Mouse (Mus musculus): ENCODE measurements around the gene Tmppe.
"Not testable (repeated sequence)": the region's sequence is repeated elsewhere in the genome, so short reads cannot be mapped to it uniquely, and the experiment has no call there.

The Tmppe gene

DNA sequence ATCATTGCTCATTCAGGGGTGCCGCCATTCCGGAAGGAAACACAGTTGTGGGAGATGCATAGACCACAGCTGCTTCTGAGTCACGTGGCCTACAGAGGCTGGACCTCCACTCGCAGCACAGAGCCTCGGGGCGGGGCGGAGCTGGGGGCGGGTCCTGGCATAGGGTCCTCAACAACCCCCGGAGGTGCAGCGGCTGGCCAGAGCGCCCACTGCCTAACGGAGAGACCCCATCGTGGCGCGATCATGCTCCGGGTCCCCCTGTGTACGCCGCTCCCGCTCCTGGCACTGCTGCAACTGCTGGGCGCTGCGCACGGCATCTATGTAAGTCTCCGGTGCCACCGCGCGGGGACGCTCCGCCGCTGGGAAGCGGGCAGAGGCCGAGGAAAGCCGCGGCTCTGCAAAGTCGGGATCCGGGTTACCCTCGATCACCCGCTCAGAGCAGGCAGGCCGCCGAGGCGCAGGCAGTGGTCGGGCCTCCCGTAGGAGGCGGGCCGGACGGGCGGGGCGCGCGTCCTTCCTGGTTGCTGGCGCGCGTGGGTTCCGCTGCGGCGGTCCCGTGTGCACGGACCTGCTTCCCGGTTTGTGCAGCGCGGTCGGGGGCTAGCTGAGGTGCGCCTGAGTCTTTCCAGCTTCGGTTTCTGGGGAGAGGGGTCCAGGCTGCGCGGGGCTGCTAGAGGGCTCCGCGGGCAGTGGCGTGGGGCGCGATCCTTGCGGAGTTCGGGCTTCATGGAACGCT is at the start of gene Tmppe, which contains the start of gene Glb1:
Tmppe (plus strand) TSS at position 157 of the 736 bp plus-strand sequence.
Glb1 (plus strand) TSS at position 128 of the 736 bp plus-strand sequence.
- DNase-seq (ENCODE audit: low read depth, low spot score): peak; percentile 50

DNA sequence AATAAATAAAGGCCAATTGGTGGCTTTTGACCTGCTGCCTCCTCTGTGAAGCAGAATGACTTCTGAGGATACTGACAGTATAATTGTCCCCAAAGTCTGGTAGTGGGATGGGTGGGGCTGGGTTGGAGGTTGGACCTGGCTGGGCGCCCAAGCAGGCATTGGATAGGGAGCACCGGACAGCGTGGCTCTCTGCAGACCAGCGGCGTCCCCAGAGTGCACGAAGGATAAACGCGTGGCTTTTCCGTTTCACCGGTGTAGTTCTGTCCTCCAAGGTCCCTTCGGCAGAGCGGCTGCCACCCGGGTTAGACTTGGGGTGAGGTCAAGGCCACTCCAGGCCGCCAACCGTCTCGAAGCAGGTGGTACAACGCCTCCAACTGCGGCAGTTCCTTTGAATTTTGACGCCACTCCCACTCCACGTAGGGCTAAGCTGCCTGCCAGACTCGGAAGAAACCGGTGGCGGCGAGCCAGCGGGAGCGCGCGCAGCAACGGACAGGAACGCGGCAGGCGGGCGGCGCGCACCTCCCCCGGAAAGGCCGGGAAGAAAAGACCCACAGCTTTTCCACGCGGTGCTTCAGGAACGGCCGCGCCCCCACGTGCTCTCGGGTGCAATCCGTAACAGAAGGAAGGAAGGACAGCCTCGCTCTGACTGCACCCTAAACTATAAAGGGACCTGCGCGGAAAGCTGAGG is 33.0 kb upstream of the Tmppe start:
- no peak for DNase-seq (ENCODE audit: low read depth, low spot score)

DNA sequence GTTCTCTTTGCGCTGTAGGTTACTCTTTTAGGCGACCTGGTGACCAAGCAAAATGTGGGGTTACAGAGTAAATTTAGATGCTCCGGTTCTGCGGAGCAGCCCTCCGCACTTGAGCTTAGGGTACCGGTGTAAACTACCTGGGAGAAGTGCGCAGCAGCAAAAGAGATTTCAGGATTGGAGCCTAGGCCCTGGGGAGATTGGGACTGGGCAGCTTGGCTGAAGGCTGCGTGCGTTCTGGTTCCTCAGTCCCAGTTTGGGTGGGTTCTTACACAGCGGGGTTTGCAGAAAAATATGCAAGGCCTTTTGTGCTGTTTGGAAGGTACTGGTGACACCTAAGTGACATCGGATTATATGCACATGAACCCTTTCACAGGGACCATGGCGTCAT is 32.4 kb upstream of the Tmppe start:
- no peak for DNase-seq (ENCODE audit: low read depth, low spot score)

DNA sequence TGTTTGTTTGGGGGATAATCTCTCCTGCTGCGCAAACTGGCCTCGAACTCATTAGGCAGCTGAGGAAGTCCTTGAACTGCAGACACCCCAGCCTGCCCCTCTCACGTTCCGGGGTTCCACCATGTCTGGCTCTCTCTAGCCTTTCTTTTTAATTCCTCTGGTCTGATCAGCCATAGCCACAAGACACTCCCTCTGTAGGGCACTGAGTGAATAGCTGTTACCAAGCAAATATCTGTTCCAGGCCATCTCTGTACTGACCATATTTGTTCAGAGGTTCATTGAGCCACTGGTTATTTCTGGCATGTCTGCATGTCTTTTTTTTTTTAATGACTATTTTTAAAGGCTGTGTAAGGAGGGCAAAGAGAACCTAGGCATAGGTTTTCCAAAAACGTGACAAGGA is 31.5 kb upstream of the Tmppe start:
- DNase-seq (ENCODE audit: low read depth, low spot score): not testable (repeated sequence)

DNA sequence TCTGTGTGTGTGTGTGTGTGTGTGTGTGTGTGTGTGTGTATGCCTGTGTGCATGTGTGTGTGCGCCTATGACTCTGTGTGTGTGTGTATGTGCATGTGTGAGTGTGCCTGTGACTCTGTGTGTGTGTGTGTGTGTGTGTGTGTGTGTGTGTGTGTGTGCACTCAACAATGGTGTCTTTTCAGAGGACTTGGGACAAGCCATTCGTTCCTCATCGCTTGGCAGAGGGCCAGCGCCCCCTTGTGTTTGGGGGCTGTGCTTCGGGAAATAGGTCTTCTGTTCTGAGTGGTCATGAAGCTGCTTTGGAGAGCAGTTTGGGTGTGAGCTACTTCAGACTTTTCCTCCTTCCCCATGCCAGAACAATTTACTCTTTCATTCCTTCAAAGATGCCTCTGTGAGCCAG is 29.2 kb upstream of the Tmppe start:
- DNase-seq (ENCODE audit: low read depth, low spot score): not testable (repeated sequence)

DNA sequence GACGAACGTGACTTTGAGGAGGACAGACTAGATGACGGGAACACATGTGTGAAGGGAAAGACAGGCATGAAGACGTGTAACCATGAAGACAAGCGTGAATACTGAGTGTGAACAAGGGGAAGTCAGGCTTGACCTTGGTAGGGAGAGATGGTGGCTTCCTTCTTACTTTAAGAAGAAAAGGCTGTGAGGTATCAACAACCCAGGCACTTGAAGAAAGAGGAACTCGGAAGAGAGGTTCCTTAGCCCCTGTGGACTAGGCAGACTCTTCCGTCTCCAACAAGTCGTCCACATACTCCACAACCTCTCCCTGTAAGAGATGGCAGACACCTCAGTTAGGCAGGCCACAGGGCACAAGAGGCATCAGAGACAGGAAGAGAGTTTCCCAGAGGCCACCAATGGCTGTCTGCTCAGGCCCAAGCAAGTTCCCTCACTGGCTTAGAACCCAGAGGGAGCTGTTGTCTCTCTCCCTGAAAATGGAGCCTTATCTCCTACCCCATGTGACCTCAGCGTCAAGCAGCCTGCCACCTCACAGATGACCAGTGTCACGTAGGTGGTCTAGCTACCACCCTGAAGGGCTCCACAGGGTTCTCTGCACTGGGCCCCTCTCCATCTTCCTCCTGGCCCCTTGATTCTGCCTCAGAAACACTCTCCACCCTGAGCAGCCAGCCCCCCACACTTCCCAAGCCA is 25.5 kb upstream of the Tmppe start:
- DNase-seq (ENCODE audit: low read depth, low spot score): no peak

DNA sequence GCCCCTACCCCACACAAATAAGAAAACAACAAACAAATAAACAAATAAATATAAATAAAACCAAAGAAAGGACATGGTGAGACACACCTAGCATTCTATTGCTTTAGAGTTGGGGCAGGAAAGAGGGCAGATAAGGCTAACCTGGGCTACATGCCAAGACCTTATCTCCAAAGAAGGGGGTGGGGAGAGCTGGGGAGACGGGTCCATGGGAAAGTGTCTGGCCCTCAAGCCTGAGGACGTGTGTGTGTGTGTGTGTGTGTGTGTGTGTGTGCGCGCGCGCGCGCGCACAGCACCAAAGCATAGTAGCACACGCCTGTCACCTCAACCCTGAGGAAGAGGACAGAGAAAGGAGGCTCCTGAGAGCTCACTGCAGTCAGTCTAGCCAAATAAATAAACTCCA is 23.7 kb upstream of the Tmppe start:
- no peak for DNase-seq (ENCODE audit: low read depth, low spot score)

DNA sequence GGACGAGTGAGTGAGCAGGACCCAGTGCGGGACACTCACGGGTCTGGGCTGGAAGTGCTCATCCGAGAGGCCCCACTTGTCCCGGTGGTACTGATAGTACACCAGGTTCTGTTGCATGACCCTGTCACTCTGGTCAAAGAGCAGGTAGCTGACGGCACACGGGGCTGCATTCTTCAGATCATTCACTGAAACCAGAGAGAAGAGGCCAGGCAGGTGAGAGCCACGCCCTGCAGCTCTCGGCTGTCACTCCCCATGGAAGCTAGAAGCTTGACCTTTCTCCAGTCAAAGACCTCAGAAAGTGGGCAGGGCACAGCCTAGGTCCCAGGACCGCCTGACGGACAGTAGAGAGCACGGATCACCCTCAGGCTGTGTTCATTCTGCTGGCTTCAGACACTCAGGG is 21.0 kb upstream of the Tmppe start:
- DNase-seq (ENCODE audit: low read depth, low spot score): no peak

DNA sequence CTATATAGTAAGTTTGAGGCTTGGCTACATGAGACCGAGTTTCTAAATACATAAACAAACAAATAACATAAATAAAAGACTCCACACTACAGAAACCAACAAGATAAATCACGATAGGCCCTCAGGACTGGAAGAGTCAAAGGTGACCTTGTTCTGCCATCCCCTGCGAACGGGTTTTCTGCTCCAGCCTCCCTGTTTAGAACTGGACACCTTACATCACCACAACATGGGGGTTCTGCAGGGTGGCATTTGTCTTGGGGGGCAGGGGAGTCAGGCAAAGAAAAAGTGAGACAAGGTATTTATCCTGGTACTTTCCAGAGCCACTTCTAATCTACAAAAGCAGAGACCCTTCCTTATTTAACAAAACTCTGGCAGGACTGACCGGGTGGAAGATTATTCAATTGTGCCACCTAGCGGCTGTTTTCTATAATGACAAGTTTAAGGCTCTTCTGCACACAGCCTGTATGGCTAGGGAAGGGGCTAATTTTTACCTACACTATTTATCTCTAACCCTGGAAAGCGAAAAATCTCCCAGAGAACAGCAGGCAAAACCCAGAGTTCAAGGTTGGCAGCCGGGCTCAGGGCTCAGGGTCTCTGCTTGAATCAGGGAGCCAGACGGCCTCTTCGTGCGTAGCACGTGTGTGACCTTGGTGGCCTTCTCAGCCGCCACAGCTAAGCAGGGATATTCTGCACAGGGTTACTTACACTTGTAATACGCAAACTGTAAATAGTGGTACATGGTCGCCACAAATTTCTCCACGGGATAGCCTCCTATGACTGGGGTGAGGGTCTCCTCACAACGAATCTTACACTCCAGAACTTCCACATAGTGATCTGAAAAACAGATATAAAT is 19.8 kb upstream of the Tmppe start:
- peak; percentile 18 for DNase-seq (ENCODE audit: low read depth, low spot score)

DNA sequence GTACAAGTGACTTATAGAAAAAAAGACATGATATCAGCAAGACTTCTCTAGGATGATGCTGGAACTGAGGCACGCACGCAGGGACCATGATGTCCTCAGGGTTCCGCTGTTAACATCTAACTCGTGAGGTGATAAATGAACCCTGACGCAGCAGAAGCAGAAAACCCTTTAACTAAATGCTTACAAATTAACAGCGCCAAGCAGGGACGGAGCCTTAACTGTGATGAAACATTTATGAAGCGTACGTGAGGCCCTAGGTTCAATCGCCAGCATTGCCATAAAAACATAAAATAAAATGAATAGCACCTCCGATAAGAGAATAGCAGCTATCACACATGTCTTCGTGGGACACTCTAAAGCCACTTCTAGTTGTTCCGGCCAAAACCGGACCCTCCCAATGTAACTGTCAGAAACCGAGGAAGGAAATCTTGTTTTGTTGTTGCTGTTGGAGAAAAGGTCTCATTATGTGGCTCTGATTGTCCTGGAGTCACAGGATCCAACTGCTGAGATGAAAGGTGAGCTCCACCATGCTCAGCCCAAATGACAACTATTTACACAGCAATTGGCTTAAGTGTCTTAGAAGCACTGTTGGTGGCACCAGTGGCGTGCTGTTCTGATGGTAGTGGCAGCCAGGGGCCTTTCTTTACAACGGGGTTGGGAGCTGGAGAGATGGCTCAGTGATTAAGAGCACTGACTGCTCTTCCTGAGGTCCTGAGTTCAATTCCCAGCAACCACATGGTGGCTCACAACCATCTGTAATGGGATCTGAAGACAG is 17.8 kb upstream of the Tmppe start:
- no peak for DNase-seq (ENCODE audit: low read depth, low spot score)

DNA sequence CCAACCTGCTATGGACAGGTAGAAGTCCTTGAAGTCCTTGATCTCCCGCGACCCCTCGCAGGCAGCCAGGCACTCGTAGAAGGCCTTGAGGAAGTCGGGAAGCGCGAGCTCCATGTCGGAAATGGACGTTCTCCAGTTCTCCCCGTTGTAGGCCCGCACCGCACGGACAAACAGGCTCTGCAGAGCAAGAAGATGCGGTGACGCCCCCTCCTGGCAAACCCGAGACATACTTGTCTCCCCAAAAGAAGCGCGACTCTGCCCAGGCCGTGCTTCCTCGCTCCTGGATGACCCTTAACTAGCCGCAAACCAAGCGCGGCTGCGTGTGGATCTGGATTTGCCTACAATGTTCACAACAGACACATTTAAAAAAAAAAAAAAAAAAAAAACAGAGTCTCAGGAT is 16.2 kb upstream of the Tmppe start:
- DNase-seq (ENCODE audit: low read depth, low spot score): no peak

DNA sequence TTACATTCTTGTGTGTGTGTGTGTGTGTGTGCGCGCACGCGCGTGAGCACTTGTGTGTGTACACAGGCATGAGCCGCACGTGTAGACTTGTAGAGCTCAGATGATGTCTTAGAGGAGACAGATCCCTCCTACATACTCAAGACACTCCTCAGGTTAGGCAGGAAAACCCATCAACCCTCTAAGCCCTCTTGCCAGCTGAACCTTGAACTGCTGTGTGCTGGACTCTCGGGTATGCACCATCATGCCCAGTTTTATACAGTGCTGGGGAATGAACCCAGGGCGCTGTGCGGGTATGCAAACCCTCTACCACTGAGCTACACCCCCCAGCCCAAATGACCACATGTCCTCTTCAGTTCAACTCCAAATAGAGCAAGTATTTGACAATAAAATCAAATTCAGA is 15.7 kb upstream of the Tmppe start:
- no peak for DNase-seq (ENCODE audit: low read depth, low spot score)

DNA sequence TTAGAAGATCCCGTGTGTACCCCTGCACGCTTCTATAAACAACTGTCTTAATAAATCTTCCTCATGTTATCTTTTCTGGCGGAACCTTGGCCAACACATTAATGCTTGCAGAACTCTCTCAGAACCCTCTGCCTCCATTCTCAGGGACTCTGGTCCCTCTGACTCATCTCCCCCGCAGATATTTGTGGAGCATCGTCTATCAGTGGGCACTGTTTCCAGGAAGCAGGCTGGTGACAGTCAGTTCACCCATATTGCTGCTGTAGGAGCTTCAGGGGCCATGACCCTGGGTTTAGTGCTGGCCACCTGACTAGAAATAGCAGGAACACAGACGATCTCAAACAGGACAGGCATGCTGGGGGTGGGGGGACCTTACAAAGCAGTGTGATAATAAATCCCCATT is 13.8 kb upstream of the Tmppe start:
- no peak for DNase-seq (ENCODE audit: low read depth, low spot score)

DNA sequence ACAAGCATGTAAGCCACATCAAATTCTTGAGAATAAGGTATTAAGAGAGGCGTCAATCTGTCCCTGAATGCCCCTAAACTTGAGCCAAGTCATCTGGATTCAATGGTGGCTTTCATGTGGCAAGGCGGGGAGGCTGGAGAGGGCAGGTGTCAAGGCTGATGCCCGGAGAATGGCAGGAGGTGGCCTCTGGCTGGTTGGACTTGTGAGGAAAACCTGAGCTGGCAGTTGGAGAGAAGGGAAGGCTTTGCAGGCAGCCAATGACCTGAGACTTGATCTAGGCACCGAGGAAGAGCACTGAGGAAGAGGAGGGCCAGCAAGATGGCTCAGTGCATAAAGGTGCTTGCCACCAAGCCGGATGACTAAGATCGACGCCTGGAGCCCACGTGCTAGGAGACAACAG is 12.6 kb upstream of the Tmppe start:
- DNase-seq (ENCODE audit: low read depth, low spot score): no peak

DNA sequence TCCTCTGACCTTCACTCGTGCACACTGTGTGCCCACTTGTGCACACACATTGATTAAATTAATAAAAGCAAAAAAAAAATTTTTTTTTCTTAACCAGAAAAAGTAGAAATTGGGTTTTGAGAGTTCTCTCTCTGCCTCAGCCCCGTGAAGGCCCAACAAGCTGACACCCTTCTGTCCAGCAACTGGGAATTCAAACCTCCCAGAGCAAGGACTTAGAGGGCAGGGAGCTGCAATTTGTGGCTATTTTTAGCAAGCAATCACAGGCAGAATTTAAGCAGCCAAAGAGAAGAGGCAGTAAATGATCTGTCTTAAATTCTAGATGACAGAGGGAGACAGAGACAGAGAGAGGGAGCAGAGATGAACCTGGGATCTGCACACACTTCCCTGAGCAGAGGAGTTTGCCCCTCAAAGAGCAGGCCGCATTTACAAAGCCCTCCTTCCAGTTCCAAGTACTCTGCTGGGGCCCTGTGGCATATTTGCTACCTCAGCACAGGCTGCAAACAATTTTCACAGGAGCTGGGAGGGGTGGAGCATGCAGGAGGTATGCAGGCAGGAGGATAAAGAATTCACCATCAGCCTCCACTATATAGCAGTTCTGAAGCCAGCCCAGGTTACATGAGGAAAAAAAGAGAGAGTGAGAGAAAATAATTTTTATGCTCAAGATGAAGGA is 12.1 kb upstream of the Tmppe start:
- no peak for DNase-seq (ENCODE audit: low read depth, low spot score)

DNA sequence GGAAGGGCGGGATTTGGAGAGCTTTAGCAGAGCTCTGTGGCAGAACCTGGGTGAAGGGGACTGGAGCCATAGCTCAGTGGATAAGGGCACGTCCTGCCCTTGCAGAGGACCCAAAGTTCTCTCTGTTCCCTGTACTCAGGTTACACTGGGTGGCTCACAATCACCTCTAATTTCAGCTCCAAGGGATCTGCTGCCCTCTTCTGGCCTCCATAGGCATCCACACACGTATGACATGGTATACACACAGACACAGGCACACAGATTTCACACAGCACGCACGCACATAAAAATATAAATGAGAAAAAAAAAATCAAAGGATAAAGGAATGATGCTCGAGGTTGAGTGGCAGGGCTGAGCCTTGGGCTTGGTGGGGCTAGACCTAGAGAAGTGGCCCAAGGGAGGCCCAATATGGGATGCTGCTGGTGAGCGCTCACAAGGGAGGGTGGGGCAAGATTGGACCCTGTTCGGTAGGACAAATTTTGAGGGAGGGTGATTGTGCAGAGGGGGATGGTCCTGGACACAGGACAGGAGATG is 11.5 kb upstream of the Tmppe start:
- DNase-seq (ENCODE audit: low read depth, low spot score): no peak

DNA sequence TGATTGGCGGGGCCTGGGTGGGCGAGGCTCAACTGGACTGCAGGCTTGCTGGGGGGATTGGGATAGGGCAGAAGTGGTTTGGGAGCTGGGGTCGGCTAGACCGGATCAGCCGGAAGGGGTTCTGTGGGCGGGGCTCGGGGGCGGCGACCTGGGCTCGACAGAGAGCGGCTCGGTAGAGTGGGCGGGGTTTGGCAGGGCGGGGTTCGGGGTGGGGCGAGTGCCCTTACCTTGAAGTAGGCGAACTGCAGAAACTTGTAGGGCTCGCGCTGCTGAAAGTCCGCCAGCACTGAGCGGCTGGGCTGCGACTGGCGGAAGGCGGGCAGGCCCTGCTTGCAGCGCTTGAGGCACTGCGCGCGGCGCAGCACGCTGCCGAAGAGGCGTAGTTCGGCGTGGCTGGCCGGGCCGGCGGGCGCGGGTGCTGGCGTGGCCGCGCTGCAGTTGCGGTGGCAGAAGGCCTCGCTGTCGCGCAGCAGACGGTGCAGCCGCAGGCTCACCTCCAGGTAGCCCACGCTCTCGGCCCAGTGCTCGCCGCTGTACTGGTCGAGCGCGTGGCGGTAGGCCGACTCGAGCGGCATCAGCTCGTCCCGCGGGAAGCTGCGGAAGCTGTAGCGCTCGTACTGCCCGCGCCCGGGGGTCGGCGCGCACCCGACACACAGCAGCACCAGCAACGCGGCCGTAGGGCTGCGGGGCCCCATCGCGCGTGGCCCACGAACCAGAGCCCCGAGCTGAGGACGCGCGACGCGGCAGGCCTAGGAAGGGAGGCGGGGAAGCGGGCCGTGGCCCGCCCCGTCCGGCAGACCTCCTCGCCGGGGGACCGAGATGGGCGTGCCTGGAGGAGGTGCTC is 10.8 kb upstream of the Tmppe start, which contains the start of gene Crtap:
Crtap (minus strand) TSS at position 771 of the 844 bp plus-strand sequence.
- DNase-seq (ENCODE audit: low read depth, low spot score): no peak

DNA sequence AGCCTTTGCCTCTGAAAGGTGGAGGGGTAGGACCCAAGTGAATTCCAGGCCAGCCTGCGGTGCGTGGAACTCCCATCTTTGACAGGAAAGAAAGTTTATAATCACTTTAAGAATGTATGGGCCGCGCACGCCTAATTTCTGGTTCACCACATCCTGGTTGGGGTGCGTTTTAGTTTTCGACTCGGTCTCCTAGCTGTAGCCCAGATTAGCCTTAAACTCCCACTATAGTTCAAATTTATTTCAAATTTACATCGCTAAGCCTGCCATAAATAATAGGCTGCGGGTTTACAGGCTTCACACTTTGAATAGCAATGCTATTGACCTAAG is 10.2 kb upstream of the Tmppe start:
- DNase-seq (ENCODE audit: low read depth, low spot score): no peak

DNA sequence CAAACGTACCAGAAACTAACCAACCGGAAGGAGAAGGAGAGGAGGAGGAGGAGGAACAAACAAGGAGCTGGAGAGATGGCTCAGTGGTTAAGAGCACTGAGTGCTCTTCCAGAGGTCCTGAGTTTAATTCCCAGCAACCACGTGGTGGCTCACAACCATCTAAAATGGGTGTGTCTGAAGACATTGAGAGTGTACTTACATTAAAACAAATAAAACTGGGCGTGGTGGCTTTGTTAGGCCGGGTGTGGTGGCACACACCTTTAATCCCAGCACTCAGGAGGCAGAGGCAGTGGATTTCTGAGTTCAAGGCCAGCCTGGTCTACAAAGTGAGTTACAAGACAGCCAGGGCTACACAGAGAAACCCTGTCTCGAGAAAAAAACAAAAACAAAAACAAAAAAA is 6.8 kb upstream of the Tmppe start:
- not testable (repeated sequence) for DNase-seq (ENCODE audit: low read depth, low spot score)

Data from brain, embryonic 18.5 days (tissue).